Mouse (Mus musculus) layer of hippocampus, postnatal 25 days (tissue): ENCODE results near the gene Urod. TPM values are rescaled to one million over a fixed set of nuclear protein-coding genes. Genes with fewer than 3 reads are reported as not detected.

Source experiments
- DNase-seq, 2 experiments: peaks; one replicate each; pipeline ENCODE4 v3.0.0; 2022; ENCODE audit warnings: mixed read lengths in 2 of 2, low spot score in 1 of 2; ENCODE audit errors: extremely low spot score in 1 of 2
- total RNA-seq, 2 experiments: library from RNA; stranded (reverse); gene quantifications; 2 replicates each; pipeline ENCODE4 v1.2.3; 2021

Gene Urod
- total RNA-seq, 2 experiments from 2014 or later, result 56.9 to 66.1 TPM

DNA sequence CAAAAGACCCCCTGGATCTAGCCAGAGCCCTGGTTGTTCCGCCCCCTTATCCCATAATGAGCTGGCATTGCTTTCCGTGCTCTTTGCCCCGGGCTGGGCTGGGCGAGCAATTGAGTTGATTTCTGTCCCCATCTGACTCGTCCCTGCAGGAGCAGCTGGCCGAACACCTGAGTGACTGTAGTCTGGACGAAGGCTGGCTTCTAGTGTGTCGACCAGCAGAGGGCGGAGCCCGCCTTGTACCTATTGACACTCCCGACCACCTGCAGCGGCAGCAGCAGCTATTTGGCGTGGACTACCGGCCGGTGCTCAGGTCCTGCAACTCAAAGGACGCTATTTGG is 1.6 kb upstream of the Urod start:
- DNase-seq, result peak in 1 of 2 experiments; percentile 25

GRCm38 (mm10) chr4:116995131-116995797 is 1.1 kb upstream of the Urod start, which contains the start of gene Hectd3:
Gene Hectd3 (plus strand): TSS chr4:116995317.
- DNase-seq, result peak; percentile 38 to 39

DNA sequence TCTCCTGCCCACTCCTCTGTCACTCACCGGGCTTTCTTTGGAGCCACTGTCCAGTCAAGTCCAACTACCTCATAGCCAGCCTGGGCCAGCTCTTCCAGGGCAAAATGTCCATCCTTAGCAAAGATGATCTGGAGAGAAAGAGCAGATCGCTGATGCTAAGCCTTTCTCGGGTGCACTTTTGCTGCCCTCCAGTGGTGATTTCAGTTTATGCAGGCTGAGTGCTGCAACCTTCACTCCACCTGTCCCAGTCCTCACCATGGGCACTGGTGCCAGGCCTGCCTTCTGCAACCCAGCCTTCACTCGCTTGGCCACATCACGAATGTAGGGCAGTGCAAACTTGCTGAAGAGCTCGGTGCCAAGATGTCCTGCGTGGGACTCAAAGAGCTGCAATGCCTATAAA is 2.8 kb downstream of the Urod start:
- peak; percentile 77 to 91 for DNase-seq

DNA sequence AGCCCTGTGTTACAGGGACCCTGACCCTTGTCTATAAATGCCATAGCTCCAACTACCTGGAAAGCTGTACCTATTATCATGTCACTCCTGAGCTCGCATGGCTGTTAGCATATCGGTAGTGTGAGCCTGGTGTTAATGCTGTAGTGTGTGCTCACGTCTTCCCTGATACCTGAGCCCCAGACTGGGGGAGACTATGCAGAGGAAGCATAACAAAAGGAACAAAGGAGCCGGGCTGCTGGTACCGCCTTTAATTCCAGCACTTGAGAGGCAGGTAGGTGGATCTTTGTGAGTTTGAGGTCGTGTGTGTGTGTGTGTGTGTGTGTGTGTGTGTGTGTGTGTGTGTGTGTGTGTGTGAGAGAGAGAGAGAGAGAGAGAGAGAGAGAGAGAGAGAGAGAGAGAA is 4.5 kb downstream of the Urod start:
- DNase-seq, result no peak

- DNase-seq, result no peak
Measured at GRCm38 (mm10) chr4:116987122-116987456, 7.1 kb downstream of the Urod start.

- peak; percentile 56 to 63 for DNase-seq
Measured at GRCm38 (mm10) chr4:116986400-116987121, 7.7 kb downstream of the Urod start.

GRCm38 (mm10) chr4:116985681-116986080 is 8.5 kb downstream of the Urod start:
- DNase-seq, result no peak

- no peak for DNase-seq
Measured at GRCm38 (mm10) chr4:116976503-116976902, 17.7 kb downstream of the Urod start.

DNA sequence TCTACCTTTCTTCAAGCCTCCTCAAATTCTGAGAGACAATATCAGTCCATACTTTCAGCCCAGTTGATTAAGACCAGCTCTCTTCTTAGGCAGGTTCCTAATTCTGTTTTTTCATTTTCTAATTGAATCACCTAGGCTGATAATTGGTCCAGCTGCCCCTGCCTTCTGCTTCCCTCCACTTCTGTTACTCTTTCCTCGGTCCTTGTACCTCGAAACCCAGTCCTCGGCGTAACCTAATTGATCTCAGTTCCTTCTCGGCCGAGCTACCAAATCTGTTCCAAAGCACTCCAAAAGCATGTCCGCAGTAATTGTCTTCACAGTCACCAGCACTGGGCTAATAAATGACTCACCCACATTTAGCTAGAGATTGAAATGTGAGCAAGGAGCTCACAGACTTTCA is 39.3 kb downstream of the Urod start:
- no peak for DNase-seq

GRCm38 (mm10) chr4:116951642-116952041 is 42.6 kb downstream of the Urod start:
- no peak for DNase-seq

- no peak for DNase-seq
Measured at GRCm38 (mm10) chr4:116944055-116944454, 50.2 kb downstream of the Urod start.

DNA sequence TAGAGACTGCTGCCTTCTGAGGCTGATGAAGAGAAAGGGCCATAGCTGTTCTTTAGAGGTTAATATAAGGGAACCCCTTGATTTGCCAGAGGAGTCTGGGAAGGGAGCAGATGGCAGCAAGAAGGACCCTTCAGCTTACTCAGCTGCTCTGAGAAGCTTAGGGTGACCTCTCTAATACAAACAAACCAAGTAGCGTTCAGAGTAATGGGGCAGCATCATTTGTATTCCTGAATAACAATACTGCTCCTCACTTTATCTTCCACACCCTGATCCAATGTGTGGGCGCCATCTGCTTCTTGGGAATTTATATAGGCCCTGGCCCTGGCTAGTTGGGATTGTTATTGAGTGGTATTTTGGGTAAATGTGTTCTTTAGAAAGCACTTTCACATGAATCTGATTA is 51.5 kb downstream of the Urod start:
- DNase-seq, result no peak

Other genes starting within 250 kb of the Urod start
- gene Toe1, start 186.8 kb downstream of the Urod start, total RNA-seq, result 10 to 100 TPM; 12.0 to 13.1 TPM
- gene Mutyh, start 186.7 kb downstream of the Urod start, total RNA-seq, result 1 to 10 TPM; 3.1 to 5.4 TPM
- gene Hpdl, start 172.7 kb downstream of the Urod start, total RNA-seq, result 1 to 10 TPM; 4.8 to 5.0 TPM
- gene Zswim5, start 117.0 kb downstream of the Urod start, total RNA-seq, result 10 to 100 TPM; 17.1 to 17.9 TPM
- 10 to 100 TPM; 41.5 to 49.4 TPM for gene Hectd3, start 904 bp upstream of the Urod start, total RNA-seq
- gene Eif2b3, start 25.0 kb upstream of the Urod start, total RNA-seq, result 10 to 100 TPM; 20.6 to 21.2 TPM
- gene Ptch2, start 101.7 kb upstream of the Urod start, total RNA-seq, result 1 to 10 TPM; 1.4 to 3.0 TPM
- 10 to 100 TPM; 10.5 to 12.1 TPM for gene Btbd19, start 131.3 kb upstream of the Urod start, total RNA-seq
- under 1 TPM; 0.27 to 0.75 TPM for gene Tctex1d4, start 132.4 kb upstream of the Urod start, total RNA-seq
- 10 to 100 TPM; 10.9 to 11.9 TPM for gene Plk3, start 139.6 kb upstream of the Urod start, total RNA-seq
- gene Rps8, start 161.8 kb upstream of the Urod start, total RNA-seq, result 100 to 1,000 TPM; 437 to 521 TPM
- gene Kif2c, start 188.2 kb upstream of the Urod start, total RNA-seq, result under 1 TPM; 0.47 TPM